Mouse (Mus musculus) spleen, adult 2 months (tissue): ENCODE measurements at regions not wholly inside any gene's neighbourhood (a gene's known extent, or its start where the extent isn't known, plus 50 kb on each side); places are given as distances from the start of the nearest gene placed in this dataset.

Experiments used
- DNase-seq, 2 experiments: peaks; one replicate each; pipeline versions ENCODE4 v3.0.0 to v3.0.0-alpha.2; 2012 to 2021; ENCODE audit warnings: low spot score in 2 of 2, low read depth in 1 of 2
- H3K27ac ChIP-seq: fragments of 200-500 bp; 2 replicates; pipeline ENCODE4 v1.5.1; 2012; ENCODE audit warnings: low read length, inconsistent platforms; ENCODE audit not compliant: insufficient read depth
- H3K27me3 ChIP-seq: fragments of 200-500 bp; 2 replicates; pipeline ENCODE4 v1.6.1; 2012; ENCODE audit warnings: mild to moderate bottlenecking, moderate library complexity, low read length, inconsistent platforms; ENCODE audit not compliant: control insufficient read depth, insufficient read depth
- H3K36me3 ChIP-seq: fragments of 200-500 bp; 2 replicates; pipeline ENCODE4 v1.6.1; 2012; ENCODE audit warnings: mild to moderate bottlenecking, low read length, inconsistent platforms; ENCODE audit not compliant: control insufficient read depth, insufficient read depth
- H3K4me1 ChIP-seq: fragments of 200-500 bp; 2 replicates; pipeline ENCODE4 v1.6.1; 2011; ENCODE audit warnings: inconsistent platforms; ENCODE audit not compliant: control insufficient read depth, insufficient read depth, insufficient read length
- H3K4me3 ChIP-seq: fragments of 200-500 bp; 2 replicates; pipeline ENCODE4 v1.5.1; 2011; ENCODE audit warnings: mild to moderate bottlenecking, inconsistent platforms; ENCODE audit not compliant: insufficient read depth, insufficient read length; ENCODE audit errors: extremely low read depth
- CTCF ChIP-seq: fragments of 200-500 bp; IDR thresholded peaks from 2 replicates; pipeline ENCODE4 v1.5.1; 2011; ENCODE audit warnings: mild to moderate bottlenecking, inconsistent platforms; ENCODE audit not compliant: insufficient read depth, insufficient read length, insufficient replicate concordance; ENCODE audit errors: extremely low read depth
- POLR2A ChIP-seq: fragments of 200-500 bp; IDR thresholded peaks from 2 replicates; pipeline ENCODE4 v1.6.1; 2011; ENCODE audit warnings: low read depth, low read length, inconsistent platforms
- WGBS: fragments of 180-500 bp; shearing (Covaris S2); methylation state at CpG from one replicate; pipeline ENCODE4 v1.1.7; 2018; 5-methylcytosine and 5-hydroxymethylcytosine counted together

GRCm38 (mm10) chr1:122351530-122351929, 783.7 kb upstream of the Ddx18 start:
- TF ChIP-seq POLR2A, result no peak
- no peak for TF ChIP-seq CTCF
- no peaks in the 10 kb centered on the region for H3K27me3 ChIP-seq
- H3K4me3 ChIP-seq, result no peak overlapping the region
- H3K4me1 ChIP-seq, result no peaks in the 10 kb centered on the region
- H3K36me3 ChIP-seq, result no peaks in the 10 kb centered on the region
- H3K27ac ChIP-seq, result no peak overlapping the region
- DNase-seq, result no peak

DNA sequence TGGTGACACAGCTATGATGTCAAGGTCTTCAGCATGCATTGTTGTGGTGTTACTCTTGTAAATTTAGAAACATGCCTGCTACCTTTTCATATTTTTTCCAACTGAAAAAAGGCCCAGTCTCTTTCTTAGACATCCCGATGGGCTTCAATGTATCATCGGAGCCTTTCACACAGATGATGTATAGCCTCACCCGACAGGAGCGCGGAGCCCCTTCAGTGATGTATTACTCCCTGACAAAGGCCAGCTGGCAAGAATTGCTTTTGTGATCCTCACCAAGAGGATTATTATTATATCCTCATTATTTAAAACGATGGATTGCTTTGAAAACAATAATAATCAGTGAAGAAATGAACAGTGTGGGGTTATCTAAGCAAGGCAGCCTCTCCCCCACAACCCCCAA, 765.5 kb upstream of the Ddx18 start:
- no peak for DNase-seq
- TF ChIP-seq CTCF, result no peak
- no peak for TF ChIP-seq POLR2A
- Histone ChIP-seq H3K27me3 (no peaks in the 10 kb centered on the region), H3K4me1 (no peaks in the 10 kb centered on the region), H3K4me3 (no peak overlapping the region), H3K36me3 (no peaks in the 10 kb centered on the region), H3K27ac (no peak overlapping the region)
- WGBS, result 81% methylated on average over 6 of the region's 6 CpGs

- TF ChIP-seq CTCF, result no peak
- WGBS, result 44% methylated on average over 1 of the region's 1 CpGs
Observed at GRCm38 (mm10) chr1:122328276-122328675, 760.5 kb upstream of the Ddx18 start.

More at GRCm38 (mm10) chr1:122328276-122328675, 760.5 kb upstream of the Ddx18 start:
- no peaks in the 10 kb centered on the region for H3K27me3 ChIP-seq
- DNase-seq, result no peak
- H3K4me3 ChIP-seq, result no peak overlapping the region
- H3K36me3 ChIP-seq, result no peaks in the 10 kb centered on the region
- no peak overlapping the region for H3K27ac ChIP-seq
- no peaks in the 10 kb centered on the region for H3K4me1 ChIP-seq
